Mouse (Mus musculus) ES-E14 (cell line): ENCODE results near the gene Marco. TPM values are rescaled to one million over a fixed set of nuclear protein-coding genes. Genes with fewer than 3 reads are reported as not detected.

Experiments
- DNase-seq: peaks from one replicate; pipeline ENCODE4 v3.0.0-alpha.2; 2013; ENCODE audit warnings: low read depth, low spot score
- H3K27ac ChIP-seq: 2 replicates; pipeline ENCODE4 v1.5.1; 2012; ENCODE audit warnings: low read depth, mild to moderate bottlenecking, low read length, moderate library complexity, mixed read lengths; ENCODE audit not compliant: poor library complexity, insufficient read depth, severe bottlenecking
- H3K36me3 ChIP-seq: 2 replicates; pipeline ENCODE4 v1.6.1; 2012; ENCODE audit warnings: mild to moderate bottlenecking, low read length, moderate library complexity, mixed read lengths; ENCODE audit not compliant: control insufficient read depth, poor library complexity, insufficient read depth, severe bottlenecking
- H3K4me1 ChIP-seq, 2 experiments: fragments of 150-350 bp in 1 of 2; sonication (generic) in 1 of 2; 2 replicates each; pipeline ENCODE4 v1.6.1; 2012; ENCODE audit warnings: low read length in 2 of 2, mild to moderate bottlenecking in 1 of 2, mixed read lengths in 1 of 2; ENCODE audit not compliant: control insufficient read depth in 2 of 2, insufficient read depth in 2 of 2, poor library complexity in 1 of 2
- H3K4me3 ChIP-seq, 2 experiments: fragments of 150-350 bp in 1 of 2; sonication (generic) in 1 of 2; 2 replicates each; pipeline ENCODE4 v1.5.1; 2012; ENCODE audit warnings: low read length in 2 of 2, low read depth in 1 of 2, mild to moderate bottlenecking in 1 of 2, mixed read lengths in 1 of 2; ENCODE audit not compliant: insufficient read depth in 1 of 2, poor library complexity in 1 of 2, severe bottlenecking in 1 of 2
- H3K9ac ChIP-seq: 2 replicates; pipeline ENCODE4 v1.6.1; 2012; ENCODE audit warnings: low read depth, mild to moderate bottlenecking, low read length, mixed read lengths; ENCODE audit not compliant: poor library complexity, insufficient read depth, severe bottlenecking
- H3K9me3 ChIP-seq: fragments of 150-350 bp; sonication (generic); 2 replicates; pipeline ENCODE4 v1.6.1; 2012; ENCODE audit warnings: low read depth, mild to moderate bottlenecking, low read length; ENCODE audit not compliant: control insufficient read depth, insufficient read depth
- CHD2 ChIP-seq: IDR thresholded peaks from 2 replicates; pipeline ENCODE4 v1.6.1; 2014; ENCODE audit warnings: mild to moderate bottlenecking, low read depth, low read length, inconsistent platforms
- HCFC1 ChIP-seq: IDR thresholded peaks from 2 replicates; pipeline ENCODE4 v1.6.1; 2012; ENCODE audit warnings: low read length, inconsistent platforms, borderline replicate concordance; ENCODE audit not compliant: insufficient read depth
- MAFK ChIP-seq: IDR thresholded peaks from 2 replicates; pipeline ENCODE4 v1.6.1; 2014; ENCODE audit warnings: mild to moderate bottlenecking, low read depth, low read length, inconsistent platforms; ENCODE audit not compliant: insufficient read depth
- ZC3H11A ChIP-seq: IDR thresholded peaks from 2 replicates; pipeline ENCODE4 v1.6.1; 2012; ENCODE audit warnings: low read depth, mild to moderate bottlenecking, inconsistent platforms, low read length, borderline replicate concordance
- ZNF384 ChIP-seq: IDR thresholded peaks from 2 replicates; pipeline ENCODE4 v1.6.1; 2012; ENCODE audit warnings: low read depth, low read length, inconsistent platforms
- in situ Hi-C, 2 experiments: fragments of 600-800 bp; cut with MboI; formaldehyde crosslinking; loops; one replicate each; pipeline ENCODE4 v1.15.1; 2025; ENCODE audit warnings: low sequenced_read_pairs in 2 of 2, inconsistent platforms in 1 of 2; ENCODE audit not compliant: unreplicated experiment in 2 of 2
- total RNA-seq: library from RNA; depleted of rRNA; stranded (reverse); fragments of 300-350 nt; gene quantifications from 2 replicates; pipeline ENCODE4 v1.2.3, GENCODE M21; 2012

Marco gene
- total RNA-seq, 1 experiment = not detected

DNA sequence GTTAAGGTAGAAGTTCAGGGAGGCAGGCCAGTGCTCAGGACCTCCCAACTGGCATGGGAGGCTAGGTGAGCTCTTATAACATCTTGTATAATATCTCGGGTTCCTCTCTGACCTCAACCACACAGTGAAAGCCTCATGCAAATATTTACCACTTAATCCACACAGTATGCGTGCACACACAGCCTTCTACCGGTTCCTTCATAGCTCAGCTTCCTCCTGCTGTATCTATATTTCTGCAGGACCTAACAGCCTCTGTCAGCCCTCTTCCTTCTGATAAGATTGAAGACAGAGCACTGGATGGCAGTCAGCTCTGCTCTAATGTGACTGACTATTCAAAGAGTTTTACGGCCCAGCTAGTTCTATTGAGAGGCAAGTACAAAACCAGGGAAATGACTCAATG, 30.0 kb downstream of the Marco start:
- no peak overlapping the region for H3K9ac ChIP-seq
- no peak for TF ChIP-seq CHD2
- TF ChIP-seq HCFC1 = no peak
- TF ChIP-seq MAFK = no peak
- TF ChIP-seq ZC3H11A = no peak
- no peak for TF ChIP-seq ZNF384
- in situ Hi-C loops = no loop called here
- no peaks in the 10 kb centered on the region for H3K36me3 ChIP-seq
- H3K4me1 ChIP-seq = no peaks in the 10 kb centered on the region
- no peaks in the 10 kb centered on the region for H3K9me3 ChIP-seq
- H3K4me3 ChIP-seq = no peak overlapping the region
- H3K27ac ChIP-seq = no peak overlapping the region
- DNase-seq = no peak

DNA sequence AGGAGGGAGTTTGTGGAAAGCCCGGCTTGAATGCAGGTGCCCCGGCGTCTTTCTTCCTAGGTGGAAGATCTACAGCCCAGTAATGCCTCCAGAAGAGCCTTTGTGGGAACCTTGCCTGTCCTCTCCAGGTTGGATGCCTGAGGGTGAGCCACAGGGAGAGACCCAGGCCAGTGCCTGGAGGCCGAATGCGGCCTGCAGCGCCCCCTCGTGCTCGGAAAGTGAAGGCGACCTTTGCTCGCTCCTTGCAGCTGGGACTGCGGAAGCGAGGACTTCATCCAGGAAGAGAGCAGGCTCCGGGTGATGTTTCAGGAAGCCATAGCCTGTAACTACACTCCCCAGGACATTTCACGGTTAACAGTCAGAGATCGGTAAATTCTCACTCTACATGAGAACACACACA, 35.9 kb downstream of the Marco start:
- in situ Hi-C loops = no loop called here
- DNase-seq = peak; percentile 47
- Histone ChIP-seq H3K9ac (no peak overlapping the region), H3K4me1 (no peaks in the 10 kb centered on the region), H3K27ac (no peak overlapping the region), H3K36me3 (no peaks in the 10 kb centered on the region), H3K9me3 (no peaks in the 10 kb centered on the region), H3K4me3 (no peak overlapping the region)
- TF ChIP-seq MAFK (no peak), ZNF384 (peak; percentile 5; the same call in 1 of the 2 replicates), HCFC1 (no peak), ZC3H11A (peak; percentile 73; the same call in 1 of the 2 replicates), CHD2 (no peak)

DNA sequence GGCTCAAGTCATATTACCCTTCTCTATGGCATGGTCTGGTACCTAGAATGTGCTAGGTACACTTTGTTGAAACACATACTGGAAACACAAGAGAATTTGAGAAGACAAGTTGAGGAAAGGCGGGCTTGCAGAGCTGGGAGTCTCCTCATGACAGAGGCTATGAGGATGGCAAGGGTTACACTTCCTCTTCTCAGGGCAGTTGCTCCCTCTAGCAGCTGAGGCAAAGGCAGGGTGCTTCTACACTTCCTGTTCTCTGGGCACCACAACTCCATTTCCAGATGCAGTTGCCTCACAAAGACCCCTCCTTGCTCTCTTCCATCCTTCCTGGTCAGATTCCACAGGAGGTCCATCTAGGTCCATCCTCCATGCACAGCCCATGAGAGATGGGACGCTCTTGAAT, 37.5 kb downstream of the Marco start:
- no peak overlapping the region for H3K4me3 ChIP-seq
- H3K9me3 ChIP-seq = no peaks in the 10 kb centered on the region
- H3K4me1 ChIP-seq = no peaks in the 10 kb centered on the region
- H3K9ac ChIP-seq = no peak overlapping the region
- no peak for DNase-seq
- in situ Hi-C loops = no loop called here
- TF ChIP-seq CHD2 (no peak), ZNF384 (no peak), MAFK (no peak), ZC3H11A (no peak), HCFC1 (no peak)
- no peak overlapping the region for H3K27ac ChIP-seq
- no peaks in the 10 kb centered on the region for H3K36me3 ChIP-seq

DNA sequence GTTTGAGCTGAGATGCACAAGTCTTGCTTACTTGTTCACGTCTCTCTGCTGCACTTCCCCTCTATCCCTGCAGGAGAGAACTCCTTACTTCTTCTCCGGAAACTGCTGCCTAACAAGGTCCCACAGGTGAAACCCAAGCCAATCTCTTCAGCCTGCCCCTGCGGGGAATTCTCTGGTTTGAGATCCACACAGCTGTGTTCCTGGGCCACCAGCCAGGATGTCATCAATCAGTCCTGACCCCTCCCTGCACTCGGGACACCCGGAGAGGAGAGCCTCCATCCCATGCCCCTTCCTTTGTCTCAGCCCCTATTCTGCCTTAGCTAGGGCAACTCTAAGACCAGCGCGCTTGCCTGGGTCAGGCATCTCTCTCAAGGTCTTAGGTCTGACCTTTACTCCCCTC, 38.1 kb downstream of the Marco start:
- TF ChIP-seq HCFC1 (no peak), MAFK (no peak), ZNF384 (no peak), ZC3H11A (no peak), CHD2 (no peak)
- Histone ChIP-seq H3K9me3 (no peaks in the 10 kb centered on the region), H3K36me3 (no peaks in the 10 kb centered on the region), H3K4me1 (no peaks in the 10 kb centered on the region), H3K4me3 (no peak overlapping the region), H3K9ac (no peak overlapping the region), H3K27ac (no peak overlapping the region)
- in situ Hi-C loops = no loop called here
- no peak for DNase-seq

DNA sequence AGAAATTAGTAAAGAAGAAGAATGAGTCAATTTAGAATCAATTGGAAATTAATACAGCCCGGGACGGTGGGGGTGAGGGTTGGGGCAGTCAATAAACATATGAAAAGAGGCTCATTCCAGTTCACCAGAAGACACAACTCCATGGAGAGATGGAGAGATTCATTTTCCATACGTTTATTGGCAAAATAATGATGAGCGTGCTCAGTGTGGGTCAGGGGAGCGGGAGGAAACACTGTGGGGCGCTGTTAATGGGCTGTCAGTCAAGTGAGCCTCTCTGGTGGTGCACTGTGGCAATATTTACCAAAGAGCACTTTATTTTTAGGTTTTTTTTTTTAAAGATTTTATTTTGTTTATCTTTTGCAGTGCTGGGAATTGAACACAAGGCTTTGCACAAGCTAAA, 45.8 kb downstream of the Marco start:
- H3K4me1 ChIP-seq = no peaks in the 10 kb centered on the region
- no peak for DNase-seq
- H3K9me3 ChIP-seq = no peaks in the 10 kb centered on the region
- no peak overlapping the region for H3K27ac ChIP-seq
- in situ Hi-C loops = no loop called here
- no peaks in the 10 kb centered on the region for H3K36me3 ChIP-seq
- TF ChIP-seq HCFC1 = no peak
- TF ChIP-seq ZC3H11A = no peak
- no peak for TF ChIP-seq CHD2
- no peak for TF ChIP-seq ZNF384
- no peak for TF ChIP-seq MAFK
- H3K9ac ChIP-seq = no peak overlapping the region
- H3K4me3 ChIP-seq = no peak overlapping the region
